Mouse (Mus musculus) limb, embryonic 13.5 days (tissue): ENCODE results near the gene Akap2. TPM values are rescaled to one million over a fixed set of nuclear protein-coding genes. Genes with fewer than 3 reads are reported as not detected.

Experiments used
- ATAC-seq: fragments of 200-750 bp; cut with Nextera tagmentation; 2 replicates; pipeline ENCODE4 v1.8.0; 2017; ENCODE audit warnings: low read depth, moderate number of reproducible peaks, moderate TSS enrichment; ENCODE audit not compliant: low FRiP score
- H3K27ac ChIP-seq: fragments of 300-500 bp; sonication (generic); 2 replicates; pipeline ENCODE4 v1.5.1; 2015; ENCODE audit warnings: inconsistent platforms, mild to moderate bottlenecking, moderate library complexity
- H3K27me3 ChIP-seq: fragments of 300-500 bp; sonication (generic); 2 replicates; pipeline ENCODE4 v1.6.1; 2015; ENCODE audit warnings: mild to moderate bottlenecking, inconsistent platforms
- H3K36me3 ChIP-seq: fragments of 300-500 bp; sonication (generic); 2 replicates; pipeline ENCODE4 v1.6.1; 2015; ENCODE audit warnings: inconsistent platforms, mild to moderate bottlenecking, moderate library complexity
- H3K4me1 ChIP-seq: fragments of 300-500 bp; sonication (generic); 2 replicates; pipeline ENCODE4 v1.6.1; 2015; ENCODE audit warnings: inconsistent platforms
- H3K4me2 ChIP-seq: fragments of 300-500 bp; sonication (generic); replicated peaks from 2 replicates; pipeline ENCODE4 v1.6.1; 2015; ENCODE audit warnings: inconsistent platforms, mild to moderate bottlenecking, moderate library complexity
- H3K4me3 ChIP-seq: fragments of 300-500 bp; sonication (generic); 2 replicates; pipeline ENCODE4 v1.5.1; 2015; ENCODE audit warnings: moderate library complexity, mild to moderate bottlenecking, inconsistent platforms
- H3K9ac ChIP-seq: fragments of 300-500 bp; sonication (generic); 2 replicates; pipeline ENCODE4 v1.6.1; 2015; ENCODE audit warnings: mild to moderate bottlenecking, inconsistent platforms
- H3K9me3 ChIP-seq: fragments of 300-500 bp; sonication (generic); 2 replicates; pipeline ENCODE4 v1.6.1; 2016; ENCODE audit warnings: inconsistent platforms
- WGBS: fragments of 180-500 bp; shearing (Covaris S2); methylation state at CpG from one replicate; pipeline ENCODE4 v1.1.7; 2015; 5-methylcytosine and 5-hydroxymethylcytosine counted together
- polyA plus RNA-seq: library from polyadenylated mRNA; unstranded; fragments of >200 nt; fragmentation: Nextera tagmentation; extraction: Ambion mirVana; gene quantifications from 2 replicates; pipeline ENCODE4 v1.2.1, GENCODE M21; 2015

The Akap2 gene
- polyA plus RNA-seq, 1 experiment from 2014 or later, result 34.2 TPM

GRCm38 (mm10) chr4:57802411-57802810 lies 85.0 kb downstream of the Akap2 start:
- Histone ChIP-seq H3K9ac (no peak overlapping the region), H3K27ac (no peak overlapping the region), H3K36me3 (no peaks in the 10 kb centered on the region; the same call in 1 of the 2 replicates), H3K4me3 (no peak overlapping the region), H3K9me3 (no peaks in the 10 kb centered on the region; the same call in 1 of the 2 replicates), H3K4me2 (no peak overlapping the region), H3K27me3 (no peaks in the 10 kb centered on the region), H3K4me1 (0 out of 2 replicates have a peak, but pooled peaks cover 10% of the 10 kb centered on the region)
- no peak for ATAC-seq
- 89% methylated on average over 3 of the region's 3 CpGs for WGBS

- no peaks in the 10 kb centered on the region for H3K27me3 ChIP-seq
- H3K9ac ChIP-seq, result no peak overlapping the region
- H3K36me3 ChIP-seq, result peaks cover 5% of the 10 kb centered on the region
- H3K4me2 ChIP-seq, result no peak overlapping the region
- H3K9me3 ChIP-seq, result no peaks in the 10 kb centered on the region; the same call in 1 of the 2 replicates
- 79% methylated on average over 6 of the region's 6 CpGs for WGBS
- H3K27ac ChIP-seq, result no peak overlapping the region
- H3K4me1 ChIP-seq, result 0 out of 2 replicates have a peak, but pooled peaks cover 5% of the 10 kb centered on the region
- H3K4me3 ChIP-seq, result no peak overlapping the region
- no peak for ATAC-seq
Measured at GRCm38 (mm10) chr4:57804902-57805301, 87.4 kb downstream of the Akap2 start.

GRCm38 (mm10) chr4:57809449-57809848 lies 92.0 kb downstream of the Akap2 start:
- H3K4me2 ChIP-seq, result no peak overlapping the region
- peaks cover 5% of the 10 kb centered on the region; the same call in 1 of the 2 replicates for H3K36me3 ChIP-seq
- H3K27me3 ChIP-seq, result no peaks in the 10 kb centered on the region
- no peak overlapping the region for H3K4me3 ChIP-seq
- ATAC-seq, result no peak
- H3K4me1 ChIP-seq, result peaks cover 17% of the 10 kb centered on the region
- no peak overlapping the region for H3K9ac ChIP-seq
- H3K9me3 ChIP-seq, result no peaks in the 10 kb centered on the region
- H3K27ac ChIP-seq, result no peak overlapping the region
- 88% methylated on average over 4 of the region's 4 CpGs for WGBS

- H3K27ac ChIP-seq, result peak overlapping the region; percentile 70; the same call in 1 of the 2 replicates
- no peak overlapping the region for H3K4me3 ChIP-seq
- no peak overlapping the region for H3K9ac ChIP-seq
- H3K27me3 ChIP-seq, result no peaks in the 10 kb centered on the region
- H3K9me3 ChIP-seq, result no peaks in the 10 kb centered on the region
- 100% methylated on average over 1 of the region's 1 CpGs for WGBS
- H3K4me1 ChIP-seq, result peaks cover 17% of the 10 kb centered on the region
- peaks cover 5% of the 10 kb centered on the region; the same call in 1 of the 2 replicates for H3K36me3 ChIP-seq
- H3K4me2 ChIP-seq, result no peak overlapping the region
- no peak for ATAC-seq
Measured at GRCm38 (mm10) chr4:57812075-57812474, 94.6 kb downstream of the Akap2 start.

GRCm38 (mm10) chr4:57812916-57813575 lies 95.6 kb downstream of the Akap2 start:
- Histone ChIP-seq H3K36me3 (peaks cover 10% of the 10 kb centered on the region; the same call in 1 of the 2 replicates), H3K4me2 (no peak overlapping the region), H3K27ac (peak overlapping the region; percentile 70), H3K9me3 (0 out of 2 replicates have a peak, but pooled peaks cover 3% of the 10 kb centered on the region), H3K9ac (no peak overlapping the region), H3K4me3 (no peak overlapping the region), H3K4me1 (peaks cover 17% of the 10 kb centered on the region), H3K27me3 (no peaks in the 10 kb centered on the region)
- WGBS, result 26% methylated on average over 7 of the region's 7 CpGs
- peak; percentile 64; the same call in 1 of the 2 replicates for ATAC-seq

GRCm38 (mm10) chr4:57813576-57813945 lies 96.1 kb downstream of the Akap2 start:
- WGBS, result 88% methylated on average over 4 of the region's 4 CpGs
- Histone ChIP-seq H3K4me1 (peaks cover 17% of the 10 kb centered on the region), H3K27me3 (no peaks in the 10 kb centered on the region), H3K4me3 (no peak overlapping the region), H3K9ac (no peak overlapping the region), H3K9me3 (0 out of 2 replicates have a peak, but pooled peaks cover 3% of the 10 kb centered on the region), H3K36me3 (peaks cover 9% of the 10 kb centered on the region; the same call in 1 of the 2 replicates), H3K27ac (peak overlapping the region; percentile 70; the same call in 1 of the 2 replicates), H3K4me2 (no peak overlapping the region)
- ATAC-seq, result no peak

GRCm38 (mm10) chr4:57815355-57815754 lies 97.9 kb downstream of the Akap2 start:
- peaks cover 5% of the 10 kb centered on the region; the same call in 1 of the 2 replicates for H3K36me3 ChIP-seq
- H3K27ac ChIP-seq, result no peak overlapping the region
- no peak overlapping the region for H3K9ac ChIP-seq
- 0 out of 2 replicates have a peak, but pooled peaks cover 3% of the 10 kb centered on the region for H3K9me3 ChIP-seq
- no peak for ATAC-seq
- 75% methylated on average over 2 of the region's 2 CpGs for whole genome bisulfite sequencing
- no peaks in the 10 kb centered on the region for H3K27me3 ChIP-seq
- no peak overlapping the region for H3K4me3 ChIP-seq
- no peak overlapping the region for H3K4me2 ChIP-seq
- peaks cover 17% of the 10 kb centered on the region for H3K4me1 ChIP-seq

GRCm38 (mm10) chr4:57816146-57816545 lies 98.7 kb downstream of the Akap2 start:
- 89% methylated on average over 8 of the region's 8 CpGs for WGBS
- no peak for ATAC-seq
- no peak overlapping the region for H3K9ac ChIP-seq

GRCm38 (mm10) chr4:57820839-57821374 lies 103.5 kb downstream of the Akap2 start:
- WGBS, result 89% methylated on average over 24 of the region's 24 CpGs

More at GRCm38 (mm10) chr4:57816146-57816545, 98.7 kb downstream of the Akap2 start:
- no peak overlapping the region for H3K27ac ChIP-seq
- 0 out of 2 replicates have a peak, but pooled peaks cover 3% of the 10 kb centered on the region for H3K9me3 ChIP-seq
- no peak overlapping the region for H3K4me2 ChIP-seq
- no peaks in the 10 kb centered on the region for H3K27me3 ChIP-seq
- peaks cover 5% of the 10 kb centered on the region; the same call in 1 of the 2 replicates for H3K36me3 ChIP-seq
- peaks cover 17% of the 10 kb centered on the region for H3K4me1 ChIP-seq
- H3K4me3 ChIP-seq, result no peak overlapping the region

GRCm38 (mm10) chr4:57821556-57822356 lies 104.3 kb downstream of the Akap2 start:
- H3K9ac ChIP-seq, result 0 out of 2 replicates have a peak overlapping the region, but pooled peaks have one; percentile 4
- no peak for ATAC-seq

More at GRCm38 (mm10) chr4:57820839-57821374, 103.5 kb downstream of the Akap2 start:
- Histone ChIP-seq H3K27ac (no peak overlapping the region), H3K27me3 (no peaks in the 10 kb centered on the region), H3K9me3 (0 out of 2 replicates have a peak, but pooled peaks cover 3% of the 10 kb centered on the region), H3K4me1 (peaks cover 11% of the 10 kb centered on the region), H3K9ac (no peak overlapping the region), H3K4me3 (no peak overlapping the region), H3K36me3 (peaks cover 5% of the 10 kb centered on the region; the same call in 1 of the 2 replicates), H3K4me2 (no peak overlapping the region)
- ATAC-seq, result no peak

GRCm38 (mm10) chr4:57822641-57823040 lies 105.2 kb downstream of the Akap2 start:
- H3K4me3 ChIP-seq, result no peak overlapping the region
- WGBS, result 86% methylated on average over 5 of the region's 5 CpGs
- H3K9ac ChIP-seq, result no peak overlapping the region
- H3K4me1 ChIP-seq, result peaks cover 11% of the 10 kb centered on the region
- H3K9me3 ChIP-seq, result 0 out of 2 replicates have a peak, but pooled peaks cover under 1% of the 10 kb centered on the region
- H3K4me2 ChIP-seq, result no peak overlapping the region
- peaks cover under 1% of the 10 kb centered on the region; the same call in 1 of the 2 replicates for H3K36me3 ChIP-seq
- no peaks in the 10 kb centered on the region for H3K27me3 ChIP-seq
- H3K27ac ChIP-seq, result no peak overlapping the region
- ATAC-seq, result no peak

More at GRCm38 (mm10) chr4:57821556-57822356, 104.3 kb downstream of the Akap2 start:
- H3K4me1 ChIP-seq, result peaks cover 11% of the 10 kb centered on the region
- H3K4me3 ChIP-seq, result no peak overlapping the region
- peaks cover 5% of the 10 kb centered on the region; the same call in 1 of the 2 replicates for H3K36me3 ChIP-seq
- peak overlapping the region; percentile 48 for H3K4me2 ChIP-seq
- H3K27me3 ChIP-seq, result no peaks in the 10 kb centered on the region
- 9% methylated on average over 11 of the region's 11 CpGs for WGBS
- 0 out of 2 replicates have a peak, but pooled peaks cover 3% of the 10 kb centered on the region for H3K9me3 ChIP-seq
- H3K27ac ChIP-seq, result peak overlapping the region; percentile 33; the same call in 1 of the 2 replicates
